8 mouse cellular contexts compared by ENCODE assay signal in genomic region chr9:45345516-45345915, GRCm38 (mm10). TPM values are rescaled to one million over a fixed set of nuclear protein-coding genes. Genes with fewer than 3 reads are reported as not detected.
A peak's percentile ranks its signal among the peaks of the same experiment; 100 is the strongest.
DNase-seq lines count a peak whose midpoint lies in the region; ATAC-seq lines count a peak whose summit lies in the region.

No protein-coding gene starts in this region.

- intact Hi-C loops in gastrocnemius, postnatal 36 days (cut with DNase I): loop anchor here (1.0 to 5.0 kb wide), 2 partner anchors 38 to 44 kb away; no protein-coding TSS in a partner anchor

- H3K27ac ChIP-seq in neural tube, embryonic 15.5 days (replicated peaks): no peak overlapping the region

- no peak overlapping the region for H3K4me2 ChIP-seq in neural tube, embryonic 15.5 days

- H3K9ac ChIP-seq in neural tube, embryonic 15.5 days (replicated peaks): no peak overlapping the region

- no peaks in the 10 kb centered on the region for H3K36me3 ChIP-seq in neural tube, embryonic 15.5 days

- DNase-seq in gastrocnemius, postnatal 25 days: peak; percentile 23
- DNase-seq in gastrocnemius, postnatal 36 days: no peak
- DNase-seq in neural tube, embryonic 10.5 days (ENCODE audit: extremely low spot score, low spot score): peak; percentile 22
- DNase-seq in embryo, embryonic 10 days (ENCODE audit: low spot score): peak; percentile 77
- DNase-seq in kidney, postnatal 14 days: peak; percentile 40
- no peak for DNase-seq in layer of hippocampus, adult 11-12 months (ENCODE audit: low spot score)
- no peak for DNase-seq in spleen, postnatal 10 days (ENCODE audit: low spot score in 2 of 2)

- no peaks in the 10 kb centered on the region for H3K9me3 ChIP-seq in neural tube, embryonic 15.5 days (replicated peaks)

- H3K4me3 ChIP-seq in neural tube, embryonic 15.5 days (replicated peaks): no peak overlapping the region

- 75% methylated on average over 2 of the region's 2 CpGs for WGBS in neural tube, embryonic 15.5 days

- H3K4me1 ChIP-seq in neural tube, embryonic 15.5 days: no peaks in the 10 kb centered on the region

- H3K27me3 ChIP-seq in neural tube, embryonic 15.5 days (replicated peaks): 0 out of 2 replicates have a peak, but pooled peaks cover 3% of the 10 kb centered on the region

- ATAC-seq in neural tube, embryonic 15.5 days (ENCODE audit: low FRiP score): no peak

RNA-seq across cellular contexts. Expression of gene Fxyd6, which starts 24.5 kb away (rescaled TPM):
- total RNA-seq in gastrocnemius, postnatal 25 days (2021): 10 to 100 TPM; 27.5 to 31.2 TPM
- total RNA-seq in gastrocnemius, postnatal 36 days (2021): 10 to 100 TPM; 24.2 to 33.4 TPM
- 442 and 531 TPM in 2 replicates for polyA plus RNA-seq in neural tube, embryonic 15.5 days (2015; fragmentation: Nextera tagmentation; extraction: Ambion mirVana)

RNA-seq across cellular contexts. Expression of gene Tmprss13, which starts 26.6 kb away (rescaled TPM):
- under 1 TPM; 0.26 to 0.56 TPM for total RNA-seq in gastrocnemius, postnatal 25 days (2021)
- under 1 TPM; 0.22 to 0.43 TPM for total RNA-seq in gastrocnemius, postnatal 36 days (2021)
- polyA plus RNA-seq in neural tube, embryonic 15.5 days (2015; fragmentation: Nextera tagmentation; extraction: Ambion mirVana): 0.04 and 0.24 TPM in 2 replicates

RNA-seq across cellular contexts. Expression of gene Fxyd2, which starts 54.0 kb away (rescaled TPM):
- total RNA-seq in gastrocnemius, postnatal 25 days (2021): 1 to 10 TPM; 1.4 to 2.0 TPM
- 1 to 10 TPM; 1.4 to 2.6 TPM for total RNA-seq in gastrocnemius, postnatal 36 days (2021)
- 9.8 and 13.6 TPM in 2 replicates for polyA plus RNA-seq in neural tube, embryonic 15.5 days (2015; fragmentation: Nextera tagmentation; extraction: Ambion mirVana)

Comparison
In these comparisons a context has a peak if more than half of its experiments do, and no peak if none do; other contexts are left out.
1. DNase-seq: peak in gastrocnemius, postnatal 25 days (single experiment), neural tube, embryonic 10.5 days (single experiment), embryo, embryonic 10 days (single experiment) and kidney, postnatal 14 days (single experiment); none in gastrocnemius, postnatal 36 days (0 of 2), layer of hippocampus, adult 11-12 months (single experiment) and spleen, postnatal 10 days (0 of 2).